Mouse (Mus musculus) liver, adult 2 months (tissue): ENCODE data around the gene Gcm2. TPM values are rescaled to one million over a fixed set of nuclear protein-coding genes. Genes with fewer than 3 reads are reported as not detected.

ENCODE experiments used
- DNase-seq: peaks from one replicate; pipeline ENCODE4 v3.0.0-alpha.2; 2011; ENCODE audit warnings: low read depth, low spot score; ENCODE audit errors: extremely low read depth
- H3K27ac ChIP-seq: fragments of 200-500 bp; replicated peaks from 2 replicates; pipeline ENCODE4 v1.5.1; 2012; ENCODE audit warnings: low read depth, mild to moderate bottlenecking, control low read depth, inconsistent platforms, low read length; ENCODE audit not compliant: insufficient read depth
- H3K27me3 ChIP-seq: fragments of 200-500 bp; 2 replicates; pipeline ENCODE4 v1.6.1; 2012; ENCODE audit warnings: mild to moderate bottlenecking, moderate library complexity, low read length, inconsistent platforms; ENCODE audit not compliant: control insufficient read depth, insufficient read depth
- H3K36me3 ChIP-seq: fragments of 200-500 bp; 2 replicates; pipeline ENCODE4 v1.6.1; 2012; ENCODE audit warnings: low read length, inconsistent platforms; ENCODE audit not compliant: control insufficient read depth, insufficient read depth
- H3K4me1 ChIP-seq: fragments of 200-500 bp; 2 replicates; pipeline ENCODE4 v1.6.1; 2011; ENCODE audit warnings: low read length; ENCODE audit not compliant: control insufficient read depth, insufficient read depth
- H3K4me3 ChIP-seq: fragments of 200-500 bp; 2 replicates; pipeline ENCODE4 v1.5.1; 2011; ENCODE audit warnings: low read depth, mild to moderate bottlenecking, control low read depth, low read length, moderate library complexity; ENCODE audit not compliant: insufficient read depth
- H3K79me2 ChIP-seq: fragments of 200-500 bp; 2 replicates; pipeline ENCODE4 v1.6.1; 2012; ENCODE audit warnings: inconsistent platforms, mild to moderate bottlenecking, low read length, moderate library complexity; ENCODE audit not compliant: control insufficient read depth, insufficient read depth
- H3K9ac ChIP-seq: fragments of 200-500 bp; 2 replicates; pipeline ENCODE4 v1.6.1; 2012; ENCODE audit warnings: low read depth, mild to moderate bottlenecking, control low read depth, inconsistent platforms, low read length
- CTCF ChIP-seq: fragments of 200-500 bp; IDR thresholded peaks from 2 replicates; pipeline ENCODE4 v1.5.1; 2011; ENCODE audit warnings: low read depth, low read length, control low read depth
- POLR2A ChIP-seq: fragments of 200-500 bp; IDR thresholded peaks from 2 replicates; pipeline ENCODE4 v1.6.1; 2011; ENCODE audit warnings: low read length, control low read depth; ENCODE audit not compliant: insufficient read depth; ENCODE audit errors: extremely low read depth
- WGBS: fragments of 180-500 bp; shearing (Covaris S2); methylation state at CpG from one replicate; pipeline ENCODE4 v1.1.7; 2018; 5-methylcytosine and 5-hydroxymethylcytosine counted together
- polyA plus RNA-seq: library from polyadenylated mRNA; depleted of rRNA; stranded (reverse); fragments of >200 nt; gene quantifications from 2 replicates; pipeline ENCODE4 v1.2.3, GENCODE M21; 2012; rRNA removed
- total RNA-seq: library from RNA; depleted of rRNA; stranded (reverse); fragments of >200 nt; gene quantifications from 2 replicates; pipeline ENCODE4 v1.2.3, GENCODE M21; 2014; rRNA removed

Gene Gcm2
- total and polyA plus RNA-seq, 2 experiments = not detected

GRCm38 (mm10) chr13:41078690-41079420 is 32.0 kb downstream of the Gcm2 start:
- 18% methylated on average over 24 of the region's 24 CpGs for WGBS
- TF ChIP-seq POLR2A = no peak
- H3K4me3 ChIP-seq = peak overlapping the region; percentile 44; the same call in 1 of the 2 replicates
- no peaks in the 10 kb centered on the region for H3K36me3 ChIP-seq
- no peak for DNase-seq
- H3K9ac ChIP-seq = no peak overlapping the region
- no peak overlapping the region for H3K27ac ChIP-seq
- no peaks in the 10 kb centered on the region for H3K4me1 ChIP-seq
- H3K79me2 ChIP-seq = no peaks in the 10 kb centered on the region
- H3K27me3 ChIP-seq = peaks cover 6% of the 10 kb centered on the region

GRCm38 (mm10) chr13:41077921-41078320 is 32.9 kb downstream of the Gcm2 start:
- no peak for TF ChIP-seq CTCF
- TF ChIP-seq POLR2A = no peak
- H3K4me1 ChIP-seq = no peaks in the 10 kb centered on the region
- 75% methylated on average over 9 of the region's 9 CpGs for WGBS
- H3K27me3 ChIP-seq = peaks cover 6% of the 10 kb centered on the region
- no peak for DNase-seq
- H3K9ac ChIP-seq = no peak overlapping the region
- H3K4me3 ChIP-seq = no peak overlapping the region
- no peaks in the 10 kb centered on the region for H3K36me3 ChIP-seq
- H3K27ac ChIP-seq = no peak overlapping the region
- no peaks in the 10 kb centered on the region for H3K79me2 ChIP-seq

GRCm38 (mm10) chr13:41073819-41074218 is 37.0 kb downstream of the Gcm2 start:
- Histone ChIP-seq H3K36me3 (no peaks in the 10 kb centered on the region), H3K27me3 (peaks cover 3% of the 10 kb centered on the region), H3K9ac (no peak overlapping the region), H3K4me1 (no peaks in the 10 kb centered on the region), H3K27ac (no peak overlapping the region), H3K4me3 (no peak overlapping the region), H3K79me2 (no peaks in the 10 kb centered on the region)
- DNase-seq = peak; percentile 18
- 86% methylated on average over 5 of the region's 5 CpGs for WGBS
- no peak for TF ChIP-seq POLR2A
- TF ChIP-seq CTCF = no peak

- H3K4me1 ChIP-seq = no peaks in the 10 kb centered on the region
- no peaks in the 10 kb centered on the region for H3K36me3 ChIP-seq
- 92% methylated on average over 11 of the region's 11 CpGs for WGBS
- no peak for DNase-seq
- no peak for TF ChIP-seq CTCF
- no peak for TF ChIP-seq POLR2A
- H3K4me3 ChIP-seq = no peak overlapping the region
- no peaks in the 10 kb centered on the region for H3K27me3 ChIP-seq
- no peak overlapping the region for H3K9ac ChIP-seq
- no peak overlapping the region for H3K27ac ChIP-seq
- no peaks in the 10 kb centered on the region for H3K79me2 ChIP-seq
Observed at GRCm38 (mm10) chr13:41071617-41072016, 39.2 kb downstream of the Gcm2 start.

- Histone ChIP-seq H3K4me3 (no peak overlapping the region), H3K27me3 (no peaks in the 10 kb centered on the region), H3K4me1 (no peaks in the 10 kb centered on the region), H3K27ac (no peak overlapping the region), H3K79me2 (no peaks in the 10 kb centered on the region), H3K9ac (no peak overlapping the region), H3K36me3 (no peaks in the 10 kb centered on the region)
- no peak for DNase-seq
- 98% methylated on average over 4 of the region's 4 CpGs for WGBS
- TF ChIP-seq CTCF = no peak
- TF ChIP-seq POLR2A = no peak
Observed at GRCm38 (mm10) chr13:41067618-41068017, 43.2 kb downstream of the Gcm2 start.

- Histone ChIP-seq H3K27me3 (no peaks in the 10 kb centered on the region), H3K79me2 (no peaks in the 10 kb centered on the region), H3K4me3 (no peak overlapping the region), H3K4me1 (no peaks in the 10 kb centered on the region), H3K36me3 (no peaks in the 10 kb centered on the region), H3K9ac (no peak overlapping the region), H3K27ac (no peak overlapping the region)
- DNase-seq = no peak
- no peak for TF ChIP-seq POLR2A
- TF ChIP-seq CTCF = no peak
- WGBS = 80% methylated on average over 5 of the region's 5 CpGs
Observed at GRCm38 (mm10) chr13:41051965-41052364, 58.9 kb downstream of the Gcm2 start.

Other genes with a start within 250 kb of the Gcm2 start
- gene Pak1ip1, start 110.0 kb downstream of the Gcm2 start, total RNA-seq = 28.9 and 35.5 TPM in 2 replicates
- 33.4 and 34.2 TPM in 2 replicates for gene Pak1ip1, start 110.0 kb downstream of the Gcm2 start, polyA plus RNA-seq
- gene Tmem14c, start 94.7 kb downstream of the Gcm2 start, total RNA-seq = 149 and 153 TPM in 2 replicates
- gene Tmem14c, start 94.7 kb downstream of the Gcm2 start, polyA plus RNA-seq = 201 and 244 TPM in 2 replicates
- gene Mak, start 31.3 kb downstream of the Gcm2 start, total RNA-seq = under 0.01 TPM in 1 of 2 replicates, not detected in the other
- gene Mak, start 31.3 kb downstream of the Gcm2 start, polyA plus RNA-seq = 0.04 TPM in 1 of 2 replicates, not detected in the other
- not detected in 2 replicates for gene Sycp2l, start 3.3 kb upstream of the Gcm2 start, total RNA-seq
- not detected in 2 replicates for gene Sycp2l, start 3.3 kb upstream of the Gcm2 start, polyA plus RNA-seq
- 287 and 443 TPM in 2 replicates for gene Elovl2, start 109.4 kb upstream of the Gcm2 start, total RNA-seq
- 157 and 182 TPM in 2 replicates for gene Elovl2, start 109.4 kb upstream of the Gcm2 start, polyA plus RNA-seq
- gene Smim13, start 138.8 kb upstream of the Gcm2 start, total RNA-seq = 14.6 and 20.7 TPM in 2 replicates
- 5.1 and 5.2 TPM in 2 replicates for gene Smim13, start 138.8 kb upstream of the Gcm2 start, polyA plus RNA-seq
- not detected in 2 replicates for gene Gm17364, start 162.9 kb upstream of the Gcm2 start, total RNA-seq
- gene Gm17364, start 162.9 kb upstream of the Gcm2 start, polyA plus RNA-seq = not detected in 2 replicates